Mouse (Mus musculus) myocyte (in vitro differentiated cells): ENCODE measurements around the gene Mavs.

ENCODE experiments used
- CEBPB ChIP-seq: IDR thresholded peaks from 2 replicates; pipeline ENCODE4 v1.6.1; 2011; ENCODE audit warnings: mild to moderate bottlenecking, moderate library complexity; ENCODE audit not compliant: poor library complexity, insufficient read depth, severe bottlenecking
- E2F4 ChIP-seq: IDR thresholded peaks from one replicate; pipeline ENCODE4 v1.6.1; 2011; ENCODE audit warnings: mild to moderate bottlenecking, control low read depth, moderate library complexity; ENCODE audit not compliant: insufficient read depth
- MAX ChIP-seq: IDR thresholded peaks from one replicate; pipeline ENCODE4 v1.6.1; 2011; ENCODE audit warnings: low read depth, mild to moderate bottlenecking, control low read depth
- MYOG ChIP-seq, 3 experiments: IDR thresholded peaks; one replicate each; pipeline ENCODE4 v1.6.1; 2011; ENCODE audit warnings: control low read depth in 2 of 3, low read depth in 2 of 3, mild to moderate bottlenecking in 2 of 3; ENCODE audit not compliant: insufficient read length in 2 of 3, control insufficient read depth in 1 of 3, insufficient read depth in 1 of 3
- POLR2A ChIP-seq: IDR thresholded peaks from one replicate; pipeline ENCODE4 v1.6.1; 2011; ENCODE audit warnings: low read depth, mild to moderate bottlenecking, control low read depth, moderate library complexity; ENCODE audit not compliant: insufficient read length
- POLR2AphosphoS2 ChIP-seq: IDR thresholded peaks from one replicate; pipeline ENCODE4 v1.6.1; 2011; ENCODE audit warnings: low read depth, control low read depth; ENCODE audit not compliant: insufficient read length
- REST ChIP-seq: IDR thresholded peaks from one replicate; pipeline ENCODE4 v1.6.1; 2011; ENCODE audit warnings: mild to moderate bottlenecking, control low read depth, moderate library complexity; ENCODE audit not compliant: insufficient read depth, insufficient read length
- SRF ChIP-seq: IDR thresholded peaks from one replicate; pipeline ENCODE4 v1.6.1; 2011; ENCODE audit warnings: low read depth; ENCODE audit not compliant: control insufficient read depth, insufficient read length
- TCF12 ChIP-seq: IDR thresholded peaks from one replicate; pipeline ENCODE4 v1.6.1; 2011; ENCODE audit warnings: mild to moderate bottlenecking, control low read depth; ENCODE audit not compliant: poor library complexity, insufficient read depth, severe bottlenecking
- TCF3 ChIP-seq: IDR thresholded peaks from one replicate; pipeline ENCODE4 v1.6.1; 2011; ENCODE audit warnings: low read depth, control low read depth; ENCODE audit not compliant: insufficient read length
- USF1 ChIP-seq: IDR thresholded peaks from one replicate; pipeline ENCODE4 v1.6.1; 2011; ENCODE audit warnings: low read depth, mild to moderate bottlenecking, control low read depth, moderate library complexity

DNA sequence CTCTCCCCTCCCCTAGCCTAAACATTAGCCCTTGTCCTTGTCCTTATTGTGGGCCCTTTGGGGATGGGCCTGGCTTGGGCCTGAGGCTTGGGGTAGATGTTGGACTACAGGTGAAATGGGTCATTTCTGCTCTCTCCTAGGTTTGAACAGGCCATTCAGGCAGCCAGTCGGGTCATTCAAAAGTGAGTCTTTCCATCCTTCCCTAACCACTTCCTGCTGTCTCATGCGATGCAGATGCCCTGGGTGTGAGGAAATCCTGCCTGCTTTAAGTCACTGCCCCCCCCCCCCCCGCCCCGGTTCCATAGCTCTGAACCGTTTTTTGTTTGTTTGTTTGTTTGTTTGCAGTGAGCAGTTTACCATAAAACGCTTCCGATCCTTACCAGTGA is 42.9 kb upstream of the Mavs start:
- TF ChIP-seq TCF3: no peak
- TF ChIP-seq POLR2A: no peak
- no peak for TF ChIP-seq USF1
- TF ChIP-seq SRF: no peak
- TF ChIP-seq MAX: no peak
- no peak for TF ChIP-seq TCF12
- TF ChIP-seq REST: no peak
- TF ChIP-seq E2F4: no peak
- TF ChIP-seq POLR2AphosphoS2: no peak
- no peak for TF ChIP-seq MYOG (IDR thresholded peaks at IDR 0.05; ENCODE audit: control insufficient read depth in 1 of 3, insufficient read depth in 1 of 3, insufficient read length in 2 of 3, low read depth in 2 of 3)
- TF ChIP-seq CEBPB: no peak
